Mouse (Mus musculus): ENCODE data around the gene E2f3. TPM values are rescaled to one million over a fixed set of nuclear protein-coding genes. Genes with fewer than 3 reads are reported as not detected.

The E2f3 gene
- polyA plus RNA-seq, 1 experiment from 2014 or later, result 5.4 TPM

- Histone ChIP-seq H3K27ac (no peak overlapping the region), H3K9me3 (replicated peaks) (no peaks in the 10 kb centered on the region), H3K4me3 (replicated peaks) (no peak overlapping the region), H3K36me3 (no peaks in the 10 kb centered on the region), H3K4me1 (replicated peaks) (no peaks in the 10 kb centered on the region), H3K9ac (no peak overlapping the region), H3K4me2 (no peak overlapping the region), H3K27me3 (0 out of 2 replicates have a peak, but pooled peaks cover 3% of the 10 kb centered on the region)
- DNase-seq (no peak), ATAC-seq (ENCODE audit: low read depth) (no peak)
- WGBS (ENCODE audit: insufficient replicate concordance), result 68% methylated on average over 5 of the region's 5 CpGs
Observed at GRCm38 (mm10) chr13:30004849-30005248, 19.0 kb upstream of the E2f3 start.

- 0 out of 2 replicates have a peak, but pooled peaks cover 3% of the 10 kb centered on the region for H3K27me3 ChIP-seq
- 21% methylated on average over 11 of the region's 11 CpGs for whole genome bisulfite sequencing (ENCODE audit: insufficient replicate concordance)
- no peaks in the 10 kb centered on the region for H3K36me3 ChIP-seq
- H3K27ac ChIP-seq, result no peak overlapping the region
- no peak overlapping the region for H3K9ac ChIP-seq
- no peak overlapping the region for H3K4me3 ChIP-seq (replicated peaks)
- no peak for DNase-seq
- no peaks in the 10 kb centered on the region for H3K4me1 ChIP-seq (replicated peaks)
- peak overlapping the region; percentile 27; the same call in 1 of the 2 replicates for H3K4me2 ChIP-seq
- no peaks in the 10 kb centered on the region for H3K9me3 ChIP-seq (replicated peaks)
- ATAC-seq (ENCODE audit: low read depth), result no peak
Observed at GRCm38 (mm10) chr13:30003169-30003568, 17.3 kb upstream of the E2f3 start.

GRCm38 (mm10) chr13:30001041-30001440 lies 15.2 kb upstream of the E2f3 start:
- Histone ChIP-seq H3K4me2 (no peak overlapping the region), H3K27ac (no peak overlapping the region), H3K27me3 (0 out of 2 replicates have a peak, but pooled peaks cover 3% of the 10 kb centered on the region), H3K4me3 (replicated peaks) (no peak overlapping the region), H3K4me1 (replicated peaks) (no peaks in the 10 kb centered on the region), H3K9me3 (replicated peaks) (no peaks in the 10 kb centered on the region), H3K9ac (no peak overlapping the region), H3K36me3 (no peaks in the 10 kb centered on the region)
- ATAC-seq (ENCODE audit: low read depth) (no peak), DNase-seq (no peak)
- WGBS (ENCODE audit: insufficient replicate concordance), result 32% methylated on average over 5 of the region's 5 CpGs

GRCm38 (mm10) chr13:29987956-29988355 lies 2.1 kb upstream of the E2f3 start:
- no peak for DNase-seq

GRCm38 (mm10) chr13:29986756-29987120 lies 875 bp upstream of the E2f3 start:
- peaks cover 43% of the 10 kb centered on the region for H3K4me1 ChIP-seq (replicated peaks)
- peak overlapping the region; percentile 92 for H3K4me3 ChIP-seq (replicated peaks)
- H3K9ac ChIP-seq, result peak overlapping the region; percentile 66
- DNase-seq (no peak), ATAC-seq (ENCODE audit: low read depth) (no peak)
- H3K36me3 ChIP-seq, result no peaks in the 10 kb centered on the region
- peak overlapping the region; percentile 73 for H3K27ac ChIP-seq
- peak overlapping the region; percentile 97 for H3K4me2 ChIP-seq
- H3K9me3 ChIP-seq (replicated peaks), result no peaks in the 10 kb centered on the region
- no peaks in the 10 kb centered on the region for H3K27me3 ChIP-seq
- WGBS (ENCODE audit: insufficient replicate concordance), result 13% methylated on average over 9 of the region's 9 CpGs

More at GRCm38 (mm10) chr13:29987956-29988355, 2.1 kb upstream of the E2f3 start:
- Histone ChIP-seq H3K4me1 (replicated peaks) (peaks cover 33% of the 10 kb centered on the region), H3K9me3 (replicated peaks) (no peaks in the 10 kb centered on the region), H3K27me3 (no peaks in the 10 kb centered on the region), H3K9ac (no peak overlapping the region), H3K4me2 (no peak overlapping the region), H3K27ac (no peak overlapping the region), H3K4me3 (replicated peaks) (no peak overlapping the region), H3K36me3 (no peaks in the 10 kb centered on the region)
- no peak for ATAC-seq (ENCODE audit: low read depth)
- WGBS (ENCODE audit: insufficient replicate concordance), result 75% methylated on average over 6 of the region's 6 CpGs

GRCm38 (mm10) chr13:29985101-29985854 lies 585 bp downstream of the E2f3 start:
- Histone ChIP-seq H3K27ac (peak overlapping the region; percentile 93), H3K9ac (peak overlapping the region; percentile 98), H3K36me3 (peaks cover 8% of the 10 kb centered on the region), H3K4me2 (peak overlapping the region; percentile 97), H3K27me3 (no peaks in the 10 kb centered on the region), H3K9me3 (replicated peaks) (no peaks in the 10 kb centered on the region), H3K4me1 (replicated peaks) (peaks cover 58% of the 10 kb centered on the region), H3K4me3 (replicated peaks) (peak overlapping the region; percentile 92)
- ATAC-seq (ENCODE audit: low read depth) (no peak), DNase-seq (peak; percentile 44)
- WGBS (ENCODE audit: insufficient replicate concordance), result under 1% methylated on average over 50 of the region's 62 CpGs

GRCm38 (mm10) chr13:29984286-29985100 lies 1.4 kb downstream of the E2f3 start:
- H3K9ac ChIP-seq, result peak overlapping the region; percentile 98
- H3K4me2 ChIP-seq, result peak overlapping the region; percentile 97
- no peaks in the 10 kb centered on the region for H3K27me3 ChIP-seq
- under 1% methylated on average over 51 of the region's 69 CpGs for WGBS (ENCODE audit: insufficient replicate concordance)
- DNase-seq (peak; percentile 65), ATAC-seq (ENCODE audit: low read depth) (peak; percentile 6)
- peaks cover 65% of the 10 kb centered on the region for H3K4me1 ChIP-seq (replicated peaks)
- H3K36me3 ChIP-seq, result peaks cover 16% of the 10 kb centered on the region
- H3K4me3 ChIP-seq (replicated peaks), result peak overlapping the region; percentile 92
- H3K9me3 ChIP-seq (replicated peaks), result no peaks in the 10 kb centered on the region
- H3K27ac ChIP-seq, result peak overlapping the region; percentile 93

- H3K27ac ChIP-seq, result peak overlapping the region; percentile 93
- H3K27me3 ChIP-seq, result no peaks in the 10 kb centered on the region
- no peak for ATAC-seq (ENCODE audit: low read depth)
- H3K9me3 ChIP-seq (replicated peaks), result no peaks in the 10 kb centered on the region
- peaks cover 25% of the 10 kb centered on the region for H3K36me3 ChIP-seq
- DNase-seq, result no peak
- H3K4me2 ChIP-seq, result peak overlapping the region; percentile 97
- 1% methylated on average over 35 of the region's 35 CpGs for WGBS (ENCODE audit: insufficient replicate concordance)
- peaks cover 74% of the 10 kb centered on the region for H3K4me1 ChIP-seq (replicated peaks)
- peak overlapping the region; percentile 98 for H3K9ac ChIP-seq
- H3K4me3 ChIP-seq (replicated peaks), result peak overlapping the region; percentile 92
Observed at GRCm38 (mm10) chr13:29983523-29984191, 2.2 kb downstream of the E2f3 start.

GRCm38 (mm10) chr13:29983037-29983436 lies 2.8 kb downstream of the E2f3 start:
- Histone ChIP-seq H3K9me3 (replicated peaks) (no peaks in the 10 kb centered on the region), H3K27me3 (no peaks in the 10 kb centered on the region), H3K4me3 (replicated peaks) (peak overlapping the region; percentile 92), H3K4me2 (peak overlapping the region; percentile 97), H3K36me3 (peaks cover 31% of the 10 kb centered on the region), H3K27ac (peak overlapping the region; percentile 93), H3K9ac (peak overlapping the region; percentile 98), H3K4me1 (replicated peaks) (peaks cover 78% of the 10 kb centered on the region)
- peak; percentile 29 for DNase-seq
- WGBS (ENCODE audit: insufficient replicate concordance), result 44% methylated on average over 6 of the region's 6 CpGs
- ATAC-seq (ENCODE audit: low read depth), result no peak

GRCm38 (mm10) chr13:29982400-29982799 lies 3.5 kb downstream of the E2f3 start:
- no peaks in the 10 kb centered on the region for H3K27me3 ChIP-seq
- no peak overlapping the region for H3K9ac ChIP-seq
- H3K4me1 ChIP-seq (replicated peaks), result peaks cover 82% of the 10 kb centered on the region
- H3K27ac ChIP-seq, result no peak overlapping the region
- ATAC-seq (ENCODE audit: low read depth) (no peak), DNase-seq (no peak)
- no peaks in the 10 kb centered on the region for H3K9me3 ChIP-seq (replicated peaks)
- no peak overlapping the region for H3K4me3 ChIP-seq (replicated peaks)
- H3K4me2 ChIP-seq, result peak overlapping the region; percentile 1; the same call in 1 of the 2 replicates
- H3K36me3 ChIP-seq, result peaks cover 37% of the 10 kb centered on the region
- 22% methylated on average over 3 of the region's 3 CpGs for WGBS (ENCODE audit: insufficient replicate concordance)

- Histone ChIP-seq H3K4me3 (replicated peaks) (no peak overlapping the region), H3K4me2 (peak overlapping the region; percentile 8; the same call in 1 of the 2 replicates), H3K9ac (no peak overlapping the region), H3K4me1 (replicated peaks) (peaks cover 63% of the 10 kb centered on the region), H3K27ac (no peak overlapping the region), H3K9me3 (replicated peaks) (no peaks in the 10 kb centered on the region), H3K27me3 (no peaks in the 10 kb centered on the region), H3K36me3 (peaks cover 51% of the 10 kb centered on the region)
- no peak for DNase-seq
- ATAC-seq (ENCODE audit: low read depth), result 0 out of 2 replicates have a peak, but pooled peaks have one; percentile 21
- WGBS (ENCODE audit: insufficient replicate concordance), result 18% methylated on average over 7 of the region's 7 CpGs
Observed at GRCm38 (mm10) chr13:29979140-29979564, 6.7 kb downstream of the E2f3 start.

Measured in liver, embryonic 13.5 days (tissue).